Mouse (Mus musculus) G1E (cell line): Measurements from ENCODE around the gene Elavl4.

Experiments used
- CTCF ChIP-seq: IDR thresholded peaks from 2 replicates; pipeline ENCODE4 v1.5.1; 2012; ENCODE audit warnings: low read depth, low read length, inconsistent platforms, mixed read lengths
- GATA1 ChIP-seq: IDR thresholded peaks from 2 replicates; pipeline ENCODE4 v1.6.1; 2012; ENCODE audit warnings: borderline replicate concordance, low read length, inconsistent platforms, mixed read lengths
- POLR2AphosphoS5 ChIP-seq: IDR thresholded peaks from 2 replicates; pipeline ENCODE4 v1.6.1; 2012; ENCODE audit warnings: low read depth, low read length, inconsistent platforms; ENCODE audit not compliant: insufficient replicate concordance
- TAL1 ChIP-seq: conservative IDR thresholded peaks from 2 replicates; pipeline ENCODE4 v1.6.1; 2012; ENCODE audit warnings: low read depth, low read length, inconsistent platforms, mixed read lengths

GRCm38 (mm10) chr4:110214543-110214942 is 137.2 kb downstream of the Elavl4 start:
- TF ChIP-seq CTCF (no peak), GATA1 (no peak), POLR2AphosphoS5 (no peak), TAL1 (no peak)
